Mouse (Mus musculus) kidney, postnatal 0 days (tissue): ENCODE results near the gene Pakap. TPM values are rescaled to one million over a fixed set of nuclear protein-coding genes. Genes with fewer than 3 reads are reported as not detected.

Source experiments
- ATAC-seq: fragments of 200-750 bp; cut with Nextera tagmentation; replicated peaks from 2 replicates; pipeline ENCODE4 v1.8.0; 2017; ENCODE audit warnings: low read depth, moderate number of reproducible peaks, moderate TSS enrichment, moderate library complexity; ENCODE audit not compliant: low FRiP score
- DNase-seq: peaks from one replicate; pipeline ENCODE4 v3.0.0-alpha.2; 2016; ENCODE audit warnings: low spot score
- H3K27ac ChIP-seq: fragments of 300-500 bp; sonication (generic); 2 replicates; pipeline ENCODE4 v1.5.1; 2014; ENCODE audit warnings: mild to moderate bottlenecking
- H3K27me3 ChIP-seq: fragments of 300-500 bp; sonication (generic); 2 replicates; pipeline ENCODE4 v1.6.1; 2014; ENCODE audit warnings: low read length, mixed read lengths; ENCODE audit not compliant: insufficient read depth
- H3K36me3 ChIP-seq: fragments of 300-500 bp; sonication (generic); 2 replicates; pipeline ENCODE4 v1.6.1; 2014; ENCODE audit warnings: low read length, mixed read lengths; ENCODE audit not compliant: insufficient read depth
- H3K4me1 ChIP-seq: fragments of 300-500 bp; sonication (generic); replicated peaks from 2 replicates; pipeline ENCODE4 v1.6.1; 2014; ENCODE audit warnings: antibody characterized with exemption, low read length, mixed read lengths; ENCODE audit not compliant: insufficient read depth
- H3K4me2 ChIP-seq: fragments of 300-500 bp; sonication (generic); 2 replicates; pipeline ENCODE4 v1.6.1; 2014; ENCODE audit warnings: mild to moderate bottlenecking, low read length, moderate library complexity, mixed read lengths
- H3K4me3 ChIP-seq: fragments of 300-500 bp; sonication (generic); replicated peaks from 2 replicates; pipeline ENCODE4 v1.5.1; 2014; ENCODE audit warnings: low read depth, low read length
- H3K9ac ChIP-seq: fragments of 300-500 bp; sonication (generic); 2 replicates; pipeline ENCODE4 v1.6.1; 2014; ENCODE audit warnings: low read depth, low read length
- H3K9me3 ChIP-seq: fragments of 300-500 bp; sonication (generic); replicated peaks from 2 replicates; pipeline ENCODE4 v1.6.1; 2016; ENCODE audit warnings: low read length, inconsistent platforms, mixed read lengths
- CTCF ChIP-seq: IDR thresholded peaks from 2 replicates; pipeline ENCODE4 v1.5.1; 2016; ENCODE audit warnings: antibody characterized with exemption, low read depth, mild to moderate bottlenecking, moderate library complexity
- WGBS: fragments of 180-500 bp; shearing (Covaris S2); extraction: QIAGEN DNeasy Blood & Tissue Kit; methylation state at CpG from one replicate; pipeline ENCODE4 v1.1.7; 2014; 5-methylcytosine and 5-hydroxymethylcytosine counted together
- polyA plus RNA-seq: library from polyadenylated mRNA; unstranded; fragments of >200 nt; fragmentation: Nextera tagmentation; extraction: Ambion mirVana; gene quantifications from 2 replicates; pipeline ENCODE4 v1.2.1, GENCODE M21; 2015

The Pakap gene
- polyA plus RNA-seq, 1 experiment from 2014 or later = 11.5 TPM

GRCm38 (mm10) chr4:57797548-57798285 lies 229.7 kb downstream of the Pakap start:
- 80% methylated on average over 9 of the region's 9 CpGs for WGBS

DNA sequence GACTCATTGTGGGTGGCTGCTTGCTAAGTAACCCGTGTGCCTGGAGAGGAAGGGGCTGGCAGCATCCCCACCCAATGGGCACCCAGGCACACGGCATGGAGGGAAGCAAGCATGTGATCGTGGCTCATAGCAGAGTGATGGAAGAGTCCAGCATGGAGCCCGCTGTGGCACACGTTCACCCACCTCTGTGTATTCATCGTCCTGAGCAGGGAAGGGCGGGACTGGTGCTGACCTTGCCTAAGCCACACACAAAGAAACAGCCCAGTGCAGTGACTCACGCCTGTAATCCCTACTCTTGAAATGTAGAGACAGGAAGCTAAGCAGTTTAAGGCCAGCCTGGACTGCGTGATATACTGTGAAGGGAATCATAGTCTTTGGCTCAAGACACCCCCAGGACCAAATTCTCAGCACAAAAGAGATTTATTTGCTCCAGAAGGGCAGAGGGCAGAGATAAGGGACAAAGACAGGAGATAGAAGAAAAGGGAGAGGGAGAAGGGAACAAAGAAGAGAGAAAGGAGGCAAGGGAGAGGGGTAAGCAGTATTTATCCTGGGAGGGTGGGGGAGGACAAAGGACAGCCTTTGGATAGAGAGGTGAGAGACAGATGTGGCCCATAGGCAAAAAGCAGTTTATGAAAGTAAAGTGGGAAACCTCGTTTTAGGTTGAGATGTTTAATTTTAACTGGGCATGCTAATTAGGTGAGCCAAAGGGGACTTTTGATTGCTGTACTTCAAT lies 230.5 kb downstream of the Pakap start:
- Histone ChIP-seq H3K36me3 (no peaks in the 10 kb centered on the region), H3K9me3 (no peaks in the 10 kb centered on the region), H3K4me2 (no peak overlapping the region), H3K4me1 (peaks cover 14% of the 10 kb centered on the region; the same call in 1 of the 2 replicates), H3K27ac (no peak overlapping the region), H3K9ac (no peak overlapping the region), H3K27me3 (no peaks in the 10 kb centered on the region), H3K4me3 (no peak overlapping the region)
- ATAC-seq = no peak; the same call in 1 of the 2 replicates
- TF ChIP-seq CTCF = no peak
- WGBS = 44% methylated on average over 10 of the region's 10 CpGs
- DNase-seq = peak; percentile 49

More at GRCm38 (mm10) chr4:57797548-57798285, 229.7 kb downstream of the Pakap start:
- no peaks in the 10 kb centered on the region for H3K9me3 ChIP-seq
- no peaks in the 10 kb centered on the region for H3K36me3 ChIP-seq
- ATAC-seq = no peak
- no peak overlapping the region for H3K9ac ChIP-seq
- no peaks in the 10 kb centered on the region for H3K27me3 ChIP-seq
- H3K27ac ChIP-seq = no peak overlapping the region
- H3K4me1 ChIP-seq = peaks cover 14% of the 10 kb centered on the region; the same call in 1 of the 2 replicates
- no peak for DNase-seq
- no peak overlapping the region for H3K4me3 ChIP-seq
- no peak overlapping the region for H3K4me2 ChIP-seq
- TF ChIP-seq CTCF = no peak

DNA sequence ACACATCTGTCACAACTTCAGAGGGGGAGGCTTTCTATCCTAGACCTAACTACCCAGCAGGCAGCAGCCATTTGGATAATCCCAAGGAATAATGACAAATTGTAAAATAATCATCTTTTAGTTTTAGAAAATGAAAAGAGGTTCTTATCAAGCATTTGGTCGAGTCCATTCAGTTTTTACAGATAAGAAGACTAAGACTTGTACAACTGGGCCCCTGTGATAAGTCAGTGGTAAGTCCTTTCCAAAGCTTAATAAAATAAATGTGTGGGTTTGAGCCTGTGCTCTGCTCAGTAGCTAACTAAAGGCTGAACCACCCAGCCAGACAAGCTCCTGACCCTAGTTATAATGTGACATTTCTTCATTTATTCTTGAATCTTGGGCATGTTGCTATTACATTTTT lies 231.3 kb downstream of the Pakap start:
- H3K4me3 ChIP-seq = no peak overlapping the region
- 62% methylated on average over 1 of the region's 1 CpGs for WGBS
- no peaks in the 10 kb centered on the region for H3K27me3 ChIP-seq
- peaks cover 7% of the 10 kb centered on the region; the same call in 1 of the 2 replicates for H3K4me1 ChIP-seq
- ATAC-seq (no peak), DNase-seq (no peak)
- H3K36me3 ChIP-seq = no peaks in the 10 kb centered on the region
- H3K9ac ChIP-seq = no peak overlapping the region
- H3K9me3 ChIP-seq = no peaks in the 10 kb centered on the region
- H3K27ac ChIP-seq = no peak overlapping the region
- TF ChIP-seq CTCF = no peak
- H3K4me2 ChIP-seq = no peak overlapping the region

DNA sequence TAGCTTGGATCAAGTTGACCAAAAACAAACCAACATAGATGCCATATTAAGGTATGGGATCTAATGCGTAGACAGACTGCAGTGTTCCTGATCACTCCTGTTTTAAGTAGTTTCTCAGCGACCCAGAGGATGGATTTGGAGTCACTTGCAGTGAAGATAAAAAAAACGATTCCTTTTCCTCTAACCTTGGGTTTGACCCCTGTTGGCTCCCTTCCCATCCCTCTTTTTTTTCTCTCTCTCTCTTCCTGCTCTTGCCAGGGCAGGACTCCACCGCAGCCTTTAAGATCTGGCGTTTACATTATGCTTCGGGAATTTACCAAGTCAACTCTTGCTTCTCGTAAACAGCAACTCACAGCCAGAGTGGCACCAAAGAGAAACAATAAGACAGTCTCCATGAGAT lies 233.3 kb downstream of the Pakap start:
- no peak for TF ChIP-seq CTCF
- H3K4me3 ChIP-seq = no peak overlapping the region
- H3K9me3 ChIP-seq = no peaks in the 10 kb centered on the region
- no peaks in the 10 kb centered on the region for H3K27me3 ChIP-seq
- H3K4me2 ChIP-seq = no peak overlapping the region
- no peak overlapping the region for H3K27ac ChIP-seq
- WGBS = 59% methylated on average over 7 of the region's 7 CpGs
- DNase-seq (no peak), ATAC-seq (no peak)
- 0 out of 2 replicates have a peak, but pooled peaks cover 3% of the 10 kb centered on the region for H3K4me1 ChIP-seq
- H3K9ac ChIP-seq = no peak overlapping the region
- H3K36me3 ChIP-seq = no peaks in the 10 kb centered on the region

- DNase-seq (no peak), ATAC-seq (no peak)
- Histone ChIP-seq H3K4me1 (0 out of 2 replicates have a peak, but pooled peaks cover 3% of the 10 kb centered on the region), H3K4me2 (no peak overlapping the region), H3K9me3 (no peaks in the 10 kb centered on the region), H3K9ac (no peak overlapping the region), H3K27me3 (no peaks in the 10 kb centered on the region), H3K4me3 (no peak overlapping the region), H3K27ac (no peak overlapping the region), H3K36me3 (no peaks in the 10 kb centered on the region)
- 98% methylated on average over 5 of the region's 5 CpGs for WGBS
- no peak for TF ChIP-seq CTCF
These were observed 234.0 kb downstream of the Pakap start for GRCm38 (mm10) chr4:57801986-57802385.

- ATAC-seq (no peak), DNase-seq (no peak)
- 86% methylated on average over 3 of the region's 3 CpGs for WGBS
- no peak overlapping the region for H3K9ac ChIP-seq
- no peak overlapping the region for H3K27ac ChIP-seq
- no peaks in the 10 kb centered on the region for H3K36me3 ChIP-seq
- 0 out of 2 replicates have a peak, but pooled peaks cover 3% of the 10 kb centered on the region for H3K4me1 ChIP-seq
- H3K9me3 ChIP-seq = no peaks in the 10 kb centered on the region
- TF ChIP-seq CTCF = no peak
- H3K27me3 ChIP-seq = no peaks in the 10 kb centered on the region
- no peak overlapping the region for H3K4me2 ChIP-seq
- no peak overlapping the region for H3K4me3 ChIP-seq
These were observed 234.4 kb downstream of the Pakap start for GRCm38 (mm10) chr4:57802411-57802810.
